Mouse (Mus musculus): Measurements from ENCODE around the gene Asb3.

The Asb3 gene

GRCm38 (mm10) chr11:30885171-30885871 is at the start of gene Asb3, which contains the start of gene Gpr75:
Gene Asb3, plus strand, starts transcription at chr11:30885416.
Gene Gpr75, plus strand, starts transcription at chr11:30885358.
- DNase-seq (ENCODE audit: low read depth): no peak

GRCm38 (mm10) chr11:30838793-30839192 is 46.4 kb upstream of the Asb3 start:
- DNase-seq (ENCODE audit: low read depth): no peak

GRCm38 (mm10) chr11:30844355-30844754 is 40.9 kb upstream of the Asb3 start:
- no peak for DNase-seq (ENCODE audit: low read depth)

DNA sequence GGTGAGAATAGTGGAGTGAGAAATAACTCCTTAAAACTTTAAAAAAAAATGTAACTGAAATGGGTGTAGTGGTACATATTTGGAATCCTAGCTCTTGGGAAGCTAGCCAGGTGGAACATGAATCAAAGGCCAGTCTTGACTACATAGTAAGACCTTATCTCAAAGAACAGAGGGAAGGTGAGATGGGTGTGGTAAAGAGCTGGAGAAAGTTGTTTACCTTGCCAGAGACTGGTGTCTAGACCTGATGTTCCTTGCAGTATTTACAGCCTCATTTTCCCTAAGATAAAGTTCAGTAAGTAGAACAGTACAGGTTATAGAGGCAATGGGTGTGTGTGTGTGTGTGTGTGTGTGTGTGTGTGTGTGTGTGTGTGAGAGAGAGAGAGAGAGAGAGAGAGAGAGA is 12.8 kb upstream of the Asb3 start:
- no peak for DNase-seq (ENCODE audit: low read depth)

- DNase-seq (ENCODE audit: low read depth): no peak
Measured at GRCm38 (mm10) chr11:30888153-30888552, 2.9 kb downstream of the Asb3 start.

DNA sequence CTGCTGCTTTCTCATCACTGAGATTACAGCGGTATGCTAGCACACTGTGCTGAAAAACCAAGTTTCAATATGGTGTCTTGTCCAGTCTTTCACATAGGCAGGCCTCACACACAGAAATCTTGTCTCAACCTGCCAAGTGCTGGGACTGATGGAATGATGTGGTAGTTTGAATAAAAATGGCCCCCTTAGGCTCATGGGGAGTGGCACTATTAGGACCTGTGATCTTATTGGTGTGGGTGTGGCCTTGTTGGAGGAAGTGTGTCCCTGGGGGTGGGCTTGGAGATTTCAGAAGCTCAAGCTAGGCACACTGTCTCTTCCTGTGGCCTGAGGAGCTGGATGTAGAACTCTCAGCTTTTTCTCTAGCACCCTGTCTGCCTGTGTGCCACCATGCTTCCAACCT is 11.0 kb downstream of the Asb3 start:
- DNase-seq (ENCODE audit: low read depth): no peak

DNA sequence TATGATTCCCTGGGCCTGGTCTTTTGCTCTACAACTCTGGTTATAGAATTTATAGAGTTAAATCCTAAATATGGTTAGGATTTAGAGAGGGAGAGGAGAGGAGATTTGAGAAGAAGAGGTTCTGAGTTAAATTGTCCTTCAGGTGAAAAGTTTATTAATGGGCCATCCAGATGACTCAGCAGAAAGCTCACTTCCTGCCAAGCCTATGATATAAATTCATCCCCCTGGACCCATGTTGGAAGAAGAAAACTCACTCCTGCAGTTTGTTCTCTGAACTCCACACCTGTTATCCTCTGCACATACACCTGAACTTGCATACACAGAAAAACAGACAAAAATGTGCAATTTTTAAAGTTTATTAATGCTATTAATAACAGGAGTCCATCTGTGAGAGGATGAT is 14.1 kb downstream of the Asb3 start:
- no peak for DNase-seq (ENCODE audit: low read depth)

- DNase-seq (ENCODE audit: low read depth): no peak
Measured at GRCm38 (mm10) chr11:30912311-30912710, 27.1 kb downstream of the Asb3 start.

GRCm38 (mm10) chr11:30920641-30921040 is 35.4 kb downstream of the Asb3 start:
- DNase-seq (ENCODE audit: low read depth): no peak

DNA sequence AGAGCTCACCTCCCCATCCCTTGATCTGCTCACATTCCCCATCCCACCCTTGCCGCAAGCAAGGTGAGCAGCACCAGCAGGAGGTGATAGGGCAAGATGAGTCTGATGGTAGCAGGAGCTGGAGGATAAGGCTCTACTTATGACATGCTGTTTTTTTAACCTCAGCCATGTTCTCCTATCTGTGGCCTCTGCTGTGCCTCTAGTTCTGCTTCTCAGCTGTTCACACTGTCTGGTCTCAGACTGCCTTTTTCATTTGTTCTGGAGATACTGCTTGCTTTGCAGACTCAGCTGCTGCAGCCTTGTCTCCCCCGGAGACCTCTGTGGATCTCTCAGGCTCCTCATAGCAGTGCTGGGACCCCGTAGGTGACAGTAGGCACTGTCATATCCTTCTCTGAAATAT is 38.1 kb downstream of the Asb3 start:
- DNase-seq (ENCODE audit: low read depth): no peak

DNA sequence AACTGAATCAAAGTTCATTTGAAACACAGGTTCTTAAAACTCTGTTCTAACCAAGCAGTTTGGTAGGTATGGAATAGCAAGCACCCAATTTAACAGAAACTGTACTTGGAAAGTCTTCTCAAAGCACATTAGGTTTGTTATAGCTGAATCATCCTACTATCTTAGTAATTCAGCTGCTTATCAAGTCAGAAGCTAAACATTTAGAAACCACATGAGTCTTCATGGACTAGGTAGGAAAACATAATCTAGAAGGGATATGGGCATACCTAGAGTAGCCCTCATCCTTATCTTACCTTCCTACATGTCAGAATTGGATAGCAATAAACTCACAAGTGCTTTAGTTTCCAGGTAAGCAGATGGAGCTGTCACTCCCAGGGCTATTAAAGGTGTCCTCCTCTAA is 42.9 kb downstream of the Asb3 start:
- no peak for DNase-seq (ENCODE audit: low read depth)

DNA sequence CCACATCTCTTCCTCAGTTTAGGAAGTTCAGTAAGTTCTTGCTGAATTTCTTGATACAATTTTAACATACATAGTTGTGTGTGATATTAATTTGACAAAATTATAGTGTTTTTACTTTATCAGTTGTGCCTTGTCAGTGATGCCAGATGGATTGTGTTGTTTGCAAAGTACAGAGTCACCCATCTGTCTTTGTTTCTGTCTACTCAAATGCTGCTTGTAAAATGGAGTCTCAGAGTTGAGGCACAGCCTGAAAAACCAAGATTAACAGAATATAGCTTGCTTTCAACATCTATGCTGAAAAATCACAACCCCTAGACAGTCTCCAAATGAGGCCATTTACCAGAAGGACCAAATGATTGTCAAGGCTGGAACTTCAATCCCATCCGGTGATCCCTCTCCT is 43.3 kb downstream of the Asb3 start:
- no peak for DNase-seq (ENCODE audit: low read depth)

GRCm38 (mm10) chr11:30943522-30943921 is 58.3 kb downstream of the Asb3 start:
- DNase-seq (ENCODE audit: low read depth): no peak

- DNase-seq (ENCODE audit: low read depth): no peak
Measured at GRCm38 (mm10) chr11:30952829-30953228, 67.6 kb downstream of the Asb3 start.

DNA sequence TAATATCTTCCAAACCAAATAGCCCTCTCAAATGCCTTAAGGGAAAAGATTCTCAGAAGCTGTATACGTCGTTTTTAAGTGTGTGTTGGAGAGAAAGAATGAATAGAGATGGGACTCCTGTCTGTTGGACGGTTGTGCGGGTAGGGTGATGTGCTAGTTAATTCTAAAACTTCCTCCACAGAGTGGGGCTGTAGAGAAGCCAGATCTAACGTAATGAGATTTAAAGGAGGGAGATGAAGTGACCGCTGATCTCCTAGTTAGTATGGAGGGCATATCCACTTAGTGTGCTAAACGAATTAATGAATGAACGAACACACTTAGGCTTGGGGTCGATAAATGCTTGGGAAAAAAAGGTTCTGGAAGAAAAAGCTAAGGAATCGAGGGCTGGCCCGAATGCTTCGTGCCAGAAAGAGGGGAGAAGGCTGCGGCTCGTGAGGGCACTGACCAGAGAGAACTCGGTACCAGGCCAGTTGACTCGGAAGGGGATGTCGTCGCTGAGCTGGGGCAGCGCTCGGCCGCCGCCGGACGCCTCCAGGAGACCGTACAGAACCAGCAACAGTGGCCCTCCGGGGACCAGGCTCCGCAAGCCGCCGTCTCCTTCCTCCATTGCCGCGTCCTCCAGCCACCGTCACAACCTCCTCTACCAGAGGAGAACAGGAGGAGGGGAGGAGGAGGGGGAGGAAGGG is 68.4 kb downstream of the Asb3 start:
- peak; percentile 53 for DNase-seq (ENCODE audit: low read depth)

GRCm38 (mm10) chr11:30954279-30954725 is 69.1 kb downstream of the Asb3 start, which contains the start of gene Erlec1:
Gene Erlec1, minus strand, starts transcription at chr11:30954335.
- peak; percentile 92 for DNase-seq (ENCODE audit: low read depth)

GRCm38 (mm10) chr11:30985237-30985636 is 100.0 kb downstream of the Asb3 start:
- no peak for DNase-seq (ENCODE audit: low read depth)

GRCm38 (mm10) chr11:30985877-30986624 is 100.8 kb downstream of the Asb3 start, which contains the start of gene Chac2:
Gene Chac2, minus strand, starts transcription at chr11:30986350.
- peak; percentile 90 for DNase-seq (ENCODE audit: low read depth)

- DNase-seq (ENCODE audit: low read depth): no peak
Measured at GRCm38 (mm10) chr11:30986625-30987017, 101.4 kb downstream of the Asb3 start.

DNA sequence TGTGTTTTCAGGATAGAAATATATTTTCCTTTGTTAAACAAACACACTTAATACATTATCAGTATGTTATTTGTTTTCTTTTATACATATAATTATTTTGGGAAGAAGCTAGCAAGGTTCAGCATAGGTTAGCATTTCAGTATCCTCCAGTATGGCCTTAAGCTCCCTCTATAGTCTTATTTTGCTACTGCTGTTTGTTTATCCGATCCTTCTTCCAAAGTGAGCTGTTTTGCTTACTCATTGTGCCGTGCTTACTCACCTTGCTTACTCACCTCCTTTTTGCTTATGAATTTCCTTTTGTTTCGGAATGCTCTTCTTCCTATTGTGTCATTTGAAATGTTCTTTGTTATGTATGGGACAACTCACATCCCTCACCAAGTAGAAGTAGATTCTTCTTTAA is 111.5 kb downstream of the Asb3 start:
- no peak for DNase-seq (ENCODE audit: low read depth)

- DNase-seq (ENCODE audit: low read depth): no peak
Measured at GRCm38 (mm10) chr11:30998199-30998598, 113.0 kb downstream of the Asb3 start.

- DNase-seq (ENCODE audit: low read depth): no peak
Measured at GRCm38 (mm10) chr11:30998704-30999103, 113.5 kb downstream of the Asb3 start.

DNA sequence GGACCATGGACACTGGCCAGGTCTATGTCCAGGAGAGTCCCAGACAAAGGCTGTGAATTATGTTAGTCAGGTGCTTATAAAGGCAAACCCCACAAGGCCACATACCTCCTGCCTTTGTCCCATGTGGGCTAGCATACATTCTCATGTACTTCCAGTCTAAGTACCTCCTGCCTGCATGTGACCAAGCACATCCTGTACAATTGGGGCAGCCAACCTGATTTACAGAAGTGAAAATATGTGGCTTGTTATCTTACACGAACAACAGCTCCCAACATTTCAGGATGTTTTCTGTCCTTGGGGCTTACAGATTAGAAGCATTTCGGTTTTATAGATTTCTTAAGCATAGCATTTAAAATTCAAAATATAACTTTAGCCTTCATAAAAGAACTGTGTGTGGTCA is 114.8 kb downstream of the Asb3 start:
- DNase-seq (ENCODE audit: low read depth): no peak

Measured in naive thymus-derived CD4-positive, alpha-beta T cell, adult 2 months (primary cell).